Mouse (Mus musculus): ENCODE data around the gene Micall1. TPM values are rescaled to one million over a fixed set of nuclear protein-coding genes. Genes with fewer than 3 reads are reported as not detected.
A peak's percentile ranks its signal among the peaks of the same experiment; 100 is the strongest.

Micall1 gene
- polyA plus RNA-seq (2015; fragmentation: Nextera tagmentation; extraction: Ambion mirVana) = 11.6 and 13.9 TPM in 2 replicates

DNA sequence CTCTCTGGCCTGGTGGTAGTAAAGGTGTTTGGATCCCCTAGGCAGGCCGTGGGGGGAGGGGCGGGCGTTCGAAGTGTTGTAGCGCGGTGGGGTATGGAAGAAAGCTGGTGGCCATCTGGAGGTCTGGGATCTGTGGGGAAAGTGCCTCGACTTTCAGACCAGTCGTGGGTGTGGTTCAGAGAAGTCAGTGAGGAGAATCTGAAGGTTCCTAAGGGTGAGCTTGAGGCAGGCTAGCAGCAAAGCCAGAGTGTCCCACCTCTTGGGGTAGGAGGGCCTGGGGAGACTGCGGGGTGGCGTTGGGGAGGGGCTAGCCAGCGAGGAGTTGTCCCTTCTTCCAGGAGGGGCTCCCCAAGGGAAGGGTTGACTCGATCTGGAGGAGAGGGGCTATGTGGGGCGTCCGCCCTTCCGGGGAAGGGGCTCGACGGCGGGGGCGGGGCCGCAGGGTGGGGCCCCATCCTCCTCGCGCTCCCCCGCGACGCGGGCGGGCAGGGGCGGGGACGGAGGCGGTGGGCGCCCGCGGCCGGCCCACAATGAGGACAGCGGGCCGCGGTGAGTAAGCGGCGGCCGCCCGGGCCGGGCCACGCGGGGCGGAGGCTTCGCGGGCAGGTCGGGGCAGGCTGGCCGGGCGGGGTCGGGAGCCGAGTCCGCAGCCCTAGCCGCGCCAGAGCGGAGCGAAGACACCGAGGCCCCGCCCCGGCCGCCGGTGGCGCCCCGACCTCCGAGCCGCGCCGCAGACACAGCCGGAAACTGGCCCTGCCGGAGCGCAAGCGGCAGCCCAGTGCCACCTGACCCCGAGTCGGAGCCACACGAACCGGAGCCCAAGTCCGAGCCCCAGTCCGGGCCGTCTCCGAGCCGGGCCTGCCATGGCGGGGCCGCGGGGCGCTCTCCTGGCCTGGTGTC, at the start of gene Micall1:
TSS of gene Micall1 (plus strand) at position 478 of the 900 bp plus-strand sequence.
- ATAC-seq = peak; percentile 79
- no peaks in the 10 kb centered on the region for H3K36me3 ChIP-seq (ENCODE audit: control insufficient read depth, insufficient read depth, low read length)
- H3K27ac ChIP-seq (ENCODE audit: low read depth, low read length) = peak within 1 kb of the TSS; percentile 75
- 1% methylated on average over 41 of the region's 85 CpGs for WGBS
- no peaks in the 10 kb centered on the region for H3K27me3 ChIP-seq (replicated peaks; ENCODE audit: control insufficient read depth, insufficient read depth, low read length)
- peaks cover 15% of the 10 kb centered on the region for H3K4me1 ChIP-seq (ENCODE audit: control insufficient read depth, insufficient read depth, low read depth, low read length)
- peak within 1 kb of the TSS; percentile 89 for H3K9ac ChIP-seq (ENCODE audit: low read depth, low read length)
- no peaks in the 10 kb centered on the region for H3K9me3 ChIP-seq (ENCODE audit: control insufficient read depth, low read length)
- peak within 1 kb of the TSS; percentile 69 for H3K4me3 ChIP-seq (ENCODE audit: low read length)
- H3K4me2 ChIP-seq (ENCODE audit: low read length) = peak within 1 kb of the TSS; percentile 70

DNA sequence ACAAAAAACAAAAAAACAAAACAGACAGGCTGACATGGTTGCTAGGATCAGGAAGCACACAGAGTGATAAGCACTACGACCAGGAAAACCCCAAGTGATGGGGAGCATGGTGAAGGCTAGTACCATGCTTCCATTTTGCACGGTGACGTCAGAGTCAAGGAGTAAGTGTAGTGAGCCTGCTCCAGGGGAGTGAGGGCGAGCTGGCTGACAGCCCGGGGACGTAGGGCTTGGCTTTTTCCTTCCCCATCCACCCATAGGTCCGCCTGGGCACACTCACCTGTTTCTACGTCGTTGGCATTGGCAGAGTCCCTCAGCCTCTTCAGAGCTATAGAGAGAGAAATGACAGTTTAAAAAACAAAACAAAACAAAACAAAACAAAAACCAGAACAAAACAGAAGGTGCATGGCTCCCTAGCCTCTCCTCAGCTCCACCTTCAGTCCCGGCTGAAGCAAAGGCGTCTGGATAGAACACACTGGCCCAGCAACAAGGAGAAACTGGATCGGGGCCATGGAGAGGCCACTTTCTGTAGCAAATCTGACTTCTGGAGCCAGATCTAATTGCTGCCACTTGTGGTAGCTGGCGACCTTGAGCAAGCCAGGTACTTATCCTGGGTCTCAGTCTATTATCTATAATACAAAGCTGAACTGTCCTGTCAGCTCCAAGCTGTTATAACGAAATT, 47.7 kb upstream of the Micall1 start:
- Histone ChIP-seq H3K9ac (ENCODE audit: low read depth, low read length) (no peak overlapping the region), H3K4me3 (ENCODE audit: low read length) (no peak overlapping the region), H3K9me3 (ENCODE audit: control insufficient read depth, low read length) (no peaks in the 10 kb centered on the region), H3K36me3 (ENCODE audit: control insufficient read depth, insufficient read depth, low read length) (peaks cover 30% of the 10 kb centered on the region), H3K4me1 (ENCODE audit: control insufficient read depth, insufficient read depth, low read depth, low read length) (peaks cover 10% of the 10 kb centered on the region), H3K27me3 (replicated peaks; ENCODE audit: control insufficient read depth, insufficient read depth, low read length) (no peaks in the 10 kb centered on the region), H3K27ac (ENCODE audit: low read depth, low read length) (no peak overlapping the region), H3K4me2 (ENCODE audit: low read length) (peak overlapping the region; percentile 85; the same call in 1 of the 2 replicates)
- 81% methylated on average over 14 of the region's 14 CpGs for WGBS
- ATAC-seq = no peak

DNA sequence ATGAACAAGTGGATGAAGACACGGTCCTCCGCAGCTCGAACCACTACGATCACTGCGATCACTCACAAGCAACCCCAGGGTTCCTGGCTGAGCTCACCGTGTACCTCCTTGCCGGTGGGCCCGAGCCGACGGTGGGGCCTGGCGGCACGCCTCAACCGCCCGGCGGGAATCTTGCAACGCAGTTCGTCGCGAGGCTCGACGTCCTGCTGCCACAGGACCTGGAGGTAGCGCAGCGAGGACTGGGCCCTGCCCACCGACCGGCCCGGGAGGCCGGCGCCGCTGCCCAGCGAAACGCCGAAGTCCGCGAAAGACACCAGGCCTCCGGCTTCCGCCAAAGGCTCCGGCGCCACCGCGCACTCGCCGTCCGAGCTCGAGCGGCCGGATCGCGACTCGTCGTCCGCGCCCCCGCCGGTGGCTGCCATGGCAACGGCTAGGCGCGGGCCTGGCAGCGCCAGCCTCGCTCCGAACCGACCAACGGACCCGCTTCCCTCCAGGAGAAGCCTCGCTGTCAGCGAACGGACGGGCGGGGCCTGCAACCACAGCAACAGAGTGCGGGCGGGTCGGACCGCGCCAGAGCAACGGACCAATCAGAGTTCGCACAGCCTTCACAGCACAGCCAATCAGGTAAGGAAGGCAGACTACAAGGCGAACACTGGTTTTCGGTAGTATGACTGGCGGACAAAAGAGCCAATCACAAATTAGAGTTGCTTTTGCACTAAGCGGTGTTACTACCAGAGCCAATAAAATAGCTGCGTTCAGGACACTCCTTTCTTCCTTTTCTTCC, 46.1 kb upstream of the Micall1 start, which contains the start of gene Ankrd54:
TSS of gene Ankrd54 (minus strand) at position 518 of the 784 bp plus-strand sequence.
- ATAC-seq = peak; percentile 100

DNA sequence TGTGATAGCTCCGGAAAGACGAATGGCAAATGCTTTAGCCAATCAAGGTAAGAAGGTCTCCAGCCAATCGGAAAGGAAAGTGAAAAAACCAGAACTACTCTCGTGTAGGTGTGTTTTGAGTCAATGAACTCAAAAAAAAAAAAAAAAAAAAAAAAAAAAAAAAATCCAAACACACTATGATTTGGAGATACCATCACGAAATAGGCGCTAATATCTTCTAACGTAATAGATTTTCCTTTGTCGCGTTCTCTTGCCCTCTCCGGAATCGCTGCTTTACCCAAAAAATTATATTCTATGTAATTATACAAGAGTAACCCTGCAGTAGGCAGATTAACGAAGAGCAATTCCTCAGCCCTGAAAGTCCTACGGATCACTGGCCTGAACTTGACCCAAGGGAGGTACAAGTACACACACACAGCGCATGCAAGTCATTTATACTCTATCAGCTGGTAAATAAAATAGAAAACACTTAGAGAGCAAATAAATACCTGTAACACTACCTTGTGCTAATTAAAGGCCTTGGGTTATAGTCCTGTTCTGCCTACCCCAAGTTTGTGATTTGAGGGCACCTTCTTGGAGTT, 45.4 kb upstream of the Micall1 start:
- Histone ChIP-seq H3K36me3 (ENCODE audit: control insufficient read depth, insufficient read depth, low read length) (peaks cover 18% of the 10 kb centered on the region), H3K27me3 (replicated peaks; ENCODE audit: control insufficient read depth, insufficient read depth, low read length) (no peaks in the 10 kb centered on the region), H3K4me3 (ENCODE audit: low read length) (peak overlapping the region; percentile 31), H3K9me3 (ENCODE audit: control insufficient read depth, low read length) (no peaks in the 10 kb centered on the region), H3K9ac (ENCODE audit: low read depth, low read length) (peak overlapping the region; percentile 5), H3K4me1 (ENCODE audit: control insufficient read depth, insufficient read depth, low read depth, low read length) (peaks cover 10% of the 10 kb centered on the region), H3K4me2 (ENCODE audit: low read length) (peak overlapping the region; percentile 59), H3K27ac (ENCODE audit: low read depth, low read length) (peak overlapping the region; percentile 45; the same call in 1 of the 2 replicates)
- no peak for ATAC-seq
- 10% methylated on average over 14 of the region's 14 CpGs for WGBS

More for the DNA sequence above, 46.1 kb upstream of the Micall1 start, which contains the start of gene Ankrd54:
- Histone ChIP-seq H3K4me3 (ENCODE audit: low read length) (peak within 1 kb of the TSS; percentile 96), H3K9ac (ENCODE audit: low read depth, low read length) (peak within 1 kb of the TSS; percentile 87), H3K4me1 (ENCODE audit: control insufficient read depth, insufficient read depth, low read depth, low read length) (peaks cover 10% of the 10 kb centered on the region), H3K36me3 (ENCODE audit: control insufficient read depth, insufficient read depth, low read length) (peaks cover 24% of the 10 kb centered on the region), H3K4me2 (ENCODE audit: low read length) (peak within 1 kb of the TSS; percentile 85), H3K9me3 (ENCODE audit: control insufficient read depth, low read length) (no peaks in the 10 kb centered on the region), H3K27me3 (replicated peaks; ENCODE audit: control insufficient read depth, insufficient read depth, low read length) (no peaks in the 10 kb centered on the region), H3K27ac (ENCODE audit: low read depth, low read length) (peak within 1 kb of the TSS; percentile 83)
- under 1% methylated on average over 64 of the region's 80 CpGs for WGBS

DNA sequence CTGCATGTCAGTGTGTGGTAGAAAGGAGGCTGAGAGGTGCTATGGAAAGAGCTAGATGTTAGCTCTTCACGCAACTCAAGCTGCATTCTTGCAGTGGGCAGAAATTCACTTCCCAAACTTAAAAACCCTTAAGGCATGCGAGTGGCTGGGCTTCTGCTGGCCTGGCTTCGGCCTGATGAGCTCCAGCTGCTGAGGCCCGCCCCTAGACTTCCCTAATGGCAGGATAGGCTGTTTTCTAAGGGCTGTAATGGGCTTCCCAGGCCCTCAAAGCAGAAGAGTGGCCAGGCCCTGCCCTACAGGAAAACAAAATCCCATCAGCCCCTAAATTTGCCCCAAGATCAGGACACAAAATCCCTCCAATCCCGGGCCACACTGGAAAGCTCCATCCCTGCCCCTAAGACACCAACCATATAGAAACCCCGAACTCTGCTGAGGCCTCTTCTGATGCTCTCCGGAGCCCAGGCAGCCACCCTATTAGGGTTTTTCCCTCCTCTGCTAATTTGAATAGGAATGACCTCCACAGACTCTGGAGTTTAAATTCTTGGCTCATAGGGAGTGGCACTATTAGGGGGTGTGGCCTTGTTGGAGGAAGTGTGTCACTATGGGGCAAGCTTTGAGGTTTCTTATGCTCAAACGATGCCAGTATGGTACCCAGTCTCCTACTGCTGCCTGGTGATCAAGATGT, 43.5 kb upstream of the Micall1 start:
- H3K27me3 ChIP-seq (replicated peaks; ENCODE audit: control insufficient read depth, insufficient read depth, low read length) = no peaks in the 10 kb centered on the region
- no peak overlapping the region for H3K27ac ChIP-seq (ENCODE audit: low read depth, low read length)
- no peak overlapping the region for H3K9ac ChIP-seq (ENCODE audit: low read depth, low read length)
- H3K4me1 ChIP-seq (ENCODE audit: control insufficient read depth, insufficient read depth, low read depth, low read length) = peaks cover 10% of the 10 kb centered on the region
- no peaks in the 10 kb centered on the region for H3K9me3 ChIP-seq (ENCODE audit: control insufficient read depth, low read length)
- peaks cover 2% of the 10 kb centered on the region for H3K36me3 ChIP-seq (ENCODE audit: control insufficient read depth, insufficient read depth, low read length)
- 67% methylated on average over 8 of the region's 8 CpGs for WGBS
- no peak for ATAC-seq
- no peak overlapping the region for H3K4me3 ChIP-seq (ENCODE audit: low read length)
- no peak overlapping the region for H3K4me2 ChIP-seq (ENCODE audit: low read length)

DNA sequence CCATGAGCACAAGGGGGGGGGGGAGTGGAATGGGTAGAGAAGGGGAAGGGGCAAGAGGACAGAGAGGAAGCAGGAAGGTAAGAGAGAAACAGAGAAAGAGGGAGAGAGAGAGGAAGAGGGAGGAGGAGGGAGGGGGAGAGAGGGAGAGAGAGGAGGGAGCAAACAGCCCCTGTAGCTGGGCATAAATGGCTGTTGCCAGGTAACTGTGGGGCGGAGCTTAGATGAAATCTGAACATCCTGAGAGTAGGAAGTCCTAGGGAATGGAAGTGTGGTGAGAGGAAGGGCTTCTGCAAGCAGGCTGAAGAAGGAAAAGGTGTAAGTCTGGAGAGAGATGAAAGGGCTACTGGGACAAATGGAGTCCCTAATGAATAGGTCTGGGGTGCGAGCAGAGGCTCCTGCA, 42.4 kb upstream of the Micall1 start:
- H3K27ac ChIP-seq (ENCODE audit: low read depth, low read length) = no peak overlapping the region
- no peak overlapping the region for H3K4me3 ChIP-seq (ENCODE audit: low read length)
- WGBS = 58% methylated on average over 2 of the region's 2 CpGs
- no peaks in the 10 kb centered on the region for H3K9me3 ChIP-seq (ENCODE audit: control insufficient read depth, low read length)
- H3K4me1 ChIP-seq (ENCODE audit: control insufficient read depth, insufficient read depth, low read depth, low read length) = peaks cover 10% of the 10 kb centered on the region
- H3K9ac ChIP-seq (ENCODE audit: low read depth, low read length) = no peak overlapping the region
- no peaks in the 10 kb centered on the region for H3K36me3 ChIP-seq (ENCODE audit: control insufficient read depth, insufficient read depth, low read length)
- no peak overlapping the region for H3K4me2 ChIP-seq (ENCODE audit: low read length)
- ATAC-seq = no peak
- no peaks in the 10 kb centered on the region for H3K27me3 ChIP-seq (replicated peaks; ENCODE audit: control insufficient read depth, insufficient read depth, low read length)

DNA sequence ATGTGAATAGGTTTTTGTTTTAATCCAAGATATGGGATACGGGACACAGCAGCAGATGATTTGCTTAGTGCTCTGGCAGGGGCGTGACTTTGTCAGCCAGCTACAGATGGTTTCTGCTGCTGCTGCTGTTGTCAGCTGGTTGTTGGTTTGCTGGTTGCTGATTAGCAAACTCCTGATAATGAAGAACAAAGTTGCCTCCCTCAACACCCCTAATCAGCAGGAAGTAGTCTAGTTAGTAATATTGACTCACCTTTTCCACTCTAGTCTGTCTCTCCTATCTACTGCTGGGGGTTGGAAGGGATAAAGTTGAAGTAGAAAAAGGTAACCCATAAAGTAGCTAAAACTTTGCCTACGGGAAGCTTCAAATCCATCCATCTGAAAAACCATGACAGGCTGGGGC, 41.1 kb upstream of the Micall1 start:
- ATAC-seq = no peak
- Histone ChIP-seq H3K27me3 (replicated peaks; ENCODE audit: control insufficient read depth, insufficient read depth, low read length) (no peaks in the 10 kb centered on the region), H3K9ac (ENCODE audit: low read depth, low read length) (no peak overlapping the region), H3K27ac (ENCODE audit: low read depth, low read length) (no peak overlapping the region), H3K4me1 (ENCODE audit: control insufficient read depth, insufficient read depth, low read depth, low read length) (peaks cover 5% of the 10 kb centered on the region), H3K36me3 (ENCODE audit: control insufficient read depth, insufficient read depth, low read length) (no peaks in the 10 kb centered on the region), H3K4me2 (ENCODE audit: low read length) (no peak overlapping the region), H3K9me3 (ENCODE audit: control insufficient read depth, low read length) (no peaks in the 10 kb centered on the region), H3K4me3 (ENCODE audit: low read length) (no peak overlapping the region)
- WGBS = 85% methylated on average over 3 of the region's 3 CpGs

DNA sequence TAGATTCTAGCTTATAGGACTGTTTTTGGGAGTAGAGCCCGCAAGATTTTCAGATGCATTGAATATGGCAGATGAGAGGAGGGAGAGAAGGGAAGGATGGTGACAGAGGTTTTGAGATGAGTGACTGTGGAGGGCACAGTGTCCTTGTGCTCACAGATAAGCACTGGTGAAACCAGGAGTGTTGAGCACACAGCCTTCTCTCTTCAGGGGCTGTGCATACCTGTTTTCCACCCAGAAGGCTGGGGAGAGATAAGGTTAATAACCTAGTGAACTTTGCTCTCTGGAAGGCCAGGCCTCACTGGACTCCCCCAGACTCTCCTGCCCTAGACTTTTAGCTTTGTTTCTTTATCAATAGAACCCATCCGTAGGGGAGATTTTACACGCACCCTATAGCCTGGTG, 40.3 kb upstream of the Micall1 start:
- Histone ChIP-seq H3K9me3 (ENCODE audit: control insufficient read depth, low read length) (no peaks in the 10 kb centered on the region), H3K4me3 (ENCODE audit: low read length) (no peak overlapping the region), H3K4me1 (ENCODE audit: control insufficient read depth, insufficient read depth, low read depth, low read length) (peaks cover 3% of the 10 kb centered on the region), H3K36me3 (ENCODE audit: control insufficient read depth, insufficient read depth, low read length) (no peaks in the 10 kb centered on the region), H3K27ac (ENCODE audit: low read depth, low read length) (no peak overlapping the region), H3K27me3 (replicated peaks; ENCODE audit: control insufficient read depth, insufficient read depth, low read length) (no peaks in the 10 kb centered on the region), H3K9ac (ENCODE audit: low read depth, low read length) (no peak overlapping the region), H3K4me2 (ENCODE audit: low read length) (no peak overlapping the region)
- no peak for ATAC-seq
- WGBS = 84% methylated on average over 3 of the region's 3 CpGs

Measured in hindbrain, embryonic 16.5 days (tissue).